Mouse (Mus musculus) liver, postnatal 0 days (tissue): ENCODE data around the gene A630095N17Rik. TPM values are rescaled to one million over a fixed set of nuclear protein-coding genes. Genes with fewer than 3 reads are reported as not detected.

ENCODE experiments used
- ATAC-seq: fragments of 200-750 bp; cut with Nextera tagmentation; 2 replicates; pipeline ENCODE4 v1.8.0; 2017; ENCODE audit warnings: mild to moderate bottlenecking, moderate library complexity
- DNase-seq: peaks from one replicate; pipeline ENCODE4 v3.0.0-alpha.2; 2016
- H3K27ac ChIP-seq: fragments of 300-500 bp; sonication (generic); 2 replicates; pipeline ENCODE4 v1.5.1; 2014; ENCODE audit warnings: antibody characterized with exemption, moderate library complexity, mild to moderate bottlenecking, low read depth
- H3K27me3 ChIP-seq: fragments of 300-500 bp; sonication (generic); 2 replicates; pipeline ENCODE4 v1.6.1; 2014; ENCODE audit warnings: low read length, control low read depth, mixed read lengths; ENCODE audit not compliant: insufficient read depth
- H3K36me3 ChIP-seq: fragments of 300-500 bp; sonication (generic); replicated peaks from 2 replicates; pipeline ENCODE4 v1.6.1; 2014; ENCODE audit warnings: mild to moderate bottlenecking, control low read depth, low read length, moderate library complexity, mixed read lengths; ENCODE audit not compliant: insufficient read depth
- H3K4me1 ChIP-seq: fragments of 300-500 bp; sonication (generic); 2 replicates; pipeline ENCODE4 v1.6.1; 2014; ENCODE audit warnings: antibody characterized with exemption, mild to moderate bottlenecking, control low read depth; ENCODE audit not compliant: insufficient read depth
- H3K4me2 ChIP-seq: fragments of 300-500 bp; sonication (generic); 2 replicates; pipeline ENCODE4 v1.6.1; 2014; ENCODE audit warnings: low read depth, mild to moderate bottlenecking, low read length, moderate library complexity, mixed read lengths
- H3K4me3 ChIP-seq: fragments of 300-500 bp; sonication (generic); 2 replicates; pipeline ENCODE4 v1.5.1; 2014; ENCODE audit warnings: low read depth, low read length
- H3K9ac ChIP-seq: fragments of 300-500 bp; sonication (generic); replicated peaks from 2 replicates; pipeline ENCODE4 v1.6.1; 2014; ENCODE audit warnings: mild to moderate bottlenecking, moderate library complexity
- H3K9me3 ChIP-seq: fragments of 300-500 bp; sonication (generic); 2 replicates; pipeline ENCODE4 v1.6.1; 2016; ENCODE audit warnings: mild to moderate bottlenecking, control low read depth, low read length, mixed read lengths
- CTCF ChIP-seq: sonication (generic); IDR thresholded peaks from 2 replicates; pipeline ENCODE4 v1.5.1; 2016; ENCODE audit warnings: antibody characterized with exemption, low read depth
- EP300 ChIP-seq: IDR thresholded peaks from 2 replicates; pipeline ENCODE4 v1.6.1; 2016; ENCODE audit warnings: antibody characterized with exemption, low read depth, mild to moderate bottlenecking
- WGBS: fragments of 180-500 bp; shearing (Covaris S2); extraction: QIAGEN DNeasy Blood & Tissue Kit; methylation state at CpG from one replicate; pipeline ENCODE4 v1.1.7; 2014; ENCODE audit not compliant: insufficient replicate concordance; 5-methylcytosine and 5-hydroxymethylcytosine counted together
- polyA plus RNA-seq: library from polyadenylated mRNA; unstranded; fragments of >200 nt; fragmentation: Nextera tagmentation; extraction: Ambion mirVana; gene quantifications from 2 replicates; pipeline ENCODE4 v1.2.1, GENCODE M21; 2015

A630095N17Rik gene
- polyA plus RNA-seq, 1 experiment from 2014 or later: not detected

- H3K36me3 ChIP-seq: no peaks in the 10 kb centered on the region
- DNase-seq (no peak), ATAC-seq (no peak)
- H3K9ac ChIP-seq: no peak overlapping the region
- H3K4me1 ChIP-seq: peaks cover 19% of the 10 kb centered on the region
- TF ChIP-seq EP300: no peak
- no peak for TF ChIP-seq CTCF
- no peaks in the 10 kb centered on the region for H3K9me3 ChIP-seq
- no peak overlapping the region for H3K4me2 ChIP-seq
- peaks cover 9% of the 10 kb centered on the region; the same call in 1 of the 2 replicates for H3K27me3 ChIP-seq
- H3K4me3 ChIP-seq: no peak overlapping the region
- 36% methylated on average over 6 of the region's 6 CpGs for WGBS
- no peak overlapping the region for H3K27ac ChIP-seq
Observed at GRCm38 (mm10) chr1:75223532-75223931, 8.4 kb downstream of the A630095N17Rik start.

- no peak for DNase-seq
- Histone ChIP-seq H3K27me3 (peaks cover 9% of the 10 kb centered on the region; the same call in 1 of the 2 replicates), H3K9me3 (no peaks in the 10 kb centered on the region), H3K36me3 (no peaks in the 10 kb centered on the region), H3K9ac (no peak overlapping the region), H3K4me3 (no peak overlapping the region), H3K4me1 (peaks cover 20% of the 10 kb centered on the region), H3K4me2 (no peak overlapping the region), H3K27ac (no peak overlapping the region)
- TF ChIP-seq CTCF (no peak), EP300 (no peak)
- ATAC-seq: no peak
- WGBS: 48% methylated on average over 6 of the region's 6 CpGs
Observed at GRCm38 (mm10) chr1:75222926-75223325, 9.0 kb downstream of the A630095N17Rik start.

- Histone ChIP-seq H3K9me3 (no peaks in the 10 kb centered on the region), H3K9ac (no peak overlapping the region), H3K36me3 (peaks cover 4% of the 10 kb centered on the region), H3K27me3 (peaks cover 9% of the 10 kb centered on the region; the same call in 1 of the 2 replicates), H3K4me2 (no peak overlapping the region), H3K4me3 (no peak overlapping the region), H3K27ac (no peak overlapping the region), H3K4me1 (peaks cover 34% of the 10 kb centered on the region)
- TF ChIP-seq CTCF (no peak), EP300 (no peak)
- DNase-seq: no peak
- WGBS: 62% methylated on average over 3 of the region's 3 CpGs
- ATAC-seq: no peak
Observed at GRCm38 (mm10) chr1:75221538-75221937, 10.4 kb downstream of the A630095N17Rik start.

GRCm38 (mm10) chr1:75219531-75219930 is 12.4 kb downstream of the A630095N17Rik start, which contains the start of gene Tuba4a:
Tuba4a (minus strand) TSS chr1:75219865.
- H3K27me3 ChIP-seq: peaks cover 9% of the 10 kb centered on the region; the same call in 1 of the 2 replicates
- ATAC-seq: peak; percentile 20
- peak within 1 kb of the TSS; percentile 95 for H3K4me3 ChIP-seq
- H3K9ac ChIP-seq: peak within 1 kb of the TSS; percentile 84
- TF ChIP-seq EP300 (no peak), CTCF (peak; percentile 28)
- peaks cover 47% of the 10 kb centered on the region for H3K4me1 ChIP-seq
- WGBS: 3% methylated on average over 29 of the region's 34 CpGs
- peaks cover 24% of the 10 kb centered on the region for H3K36me3 ChIP-seq
- no peak for DNase-seq
- H3K9me3 ChIP-seq: no peaks in the 10 kb centered on the region
- peak within 1 kb of the TSS; percentile 100 for H3K4me2 ChIP-seq
- H3K27ac ChIP-seq: peak within 1 kb of the TSS; percentile 95

GRCm38 (mm10) chr1:75219078-75219477 is 12.8 kb downstream of the A630095N17Rik start:
- whole genome bisulfite sequencing: under 1% methylated on average over 22 of the region's 24 CpGs
- Histone ChIP-seq H3K4me1 (peaks cover 51% of the 10 kb centered on the region), H3K9ac (peak overlapping the region; percentile 84), H3K4me2 (peak overlapping the region; percentile 100), H3K27me3 (peaks cover 9% of the 10 kb centered on the region; the same call in 1 of the 2 replicates), H3K9me3 (no peaks in the 10 kb centered on the region), H3K27ac (peak overlapping the region; percentile 95), H3K4me3 (peak overlapping the region; percentile 95), H3K36me3 (peaks cover 29% of the 10 kb centered on the region)
- ATAC-seq (peak; percentile 87), DNase-seq (peak; percentile 96)
- TF ChIP-seq EP300: peak; percentile 46; the same call in 1 of the 2 replicates
- peak; percentile 60 for TF ChIP-seq CTCF

GRCm38 (mm10) chr1:75218227-75219001 is 13.5 kb downstream of the A630095N17Rik start:
- H3K36me3 ChIP-seq: peaks cover 35% of the 10 kb centered on the region
- TF ChIP-seq EP300 (no peak), CTCF (no peak)
- WGBS: under 1% methylated on average over 38 of the region's 38 CpGs
- ATAC-seq (peak; percentile 27), DNase-seq (peak; percentile 76)
- no peaks in the 10 kb centered on the region for H3K9me3 ChIP-seq
- H3K4me1 ChIP-seq: peaks cover 58% of the 10 kb centered on the region
- H3K4me3 ChIP-seq: peak overlapping the region; percentile 95
- H3K9ac ChIP-seq: peak overlapping the region; percentile 84
- peak overlapping the region; percentile 95 for H3K27ac ChIP-seq
- peaks cover 9% of the 10 kb centered on the region; the same call in 1 of the 2 replicates for H3K27me3 ChIP-seq
- H3K4me2 ChIP-seq: peak overlapping the region; percentile 100
